Mouse (Mus musculus) midbrain, embryonic 14.5 days (tissue): ENCODE measurements around the gene Arl8a. TPM values are rescaled to one million over a fixed set of nuclear protein-coding genes. Genes with fewer than 3 reads are reported as not detected.

Experiments
- polyA plus RNA-seq: library from polyadenylated mRNA; unstranded; fragments of >200 nt; fragmentation: Nextera tagmentation; extraction: Ambion mirVana; gene quantifications from 2 replicates; pipeline ENCODE4 v1.2.1, GENCODE M21; 2014

Arl8a gene
- polyA plus RNA-seq, 1 experiment from 2014 or later, result 322 TPM

Other genes with a start within 250 kb of the Arl8a start
- 10.5 and 14.5 TPM in 2 replicates for gene Ppp1r12b, start 190.9 kb upstream of the Arl8a start, polyA plus RNA-seq
- 9.0 and 11.7 TPM in 2 replicates for gene Ube2t, start 184.3 kb upstream of the Arl8a start, polyA plus RNA-seq
- 0.87 and 0.98 TPM in 2 replicates for gene Lgr6, start 41.5 kb upstream of the Arl8a start, polyA plus RNA-seq
- gene Ptpn7, start 14.1 kb upstream of the Arl8a start, polyA plus RNA-seq, result 0.27 and 0.62 TPM in 2 replicates
- gene Gpr37l1, start 20.9 kb downstream of the Arl8a start, polyA plus RNA-seq, result 0.30 and 0.34 TPM in 2 replicates
- gene Elf3, start 111.7 kb downstream of the Arl8a start, polyA plus RNA-seq, result 0.15 and 0.25 TPM in 2 replicates
- 74.3 and 91.6 TPM in 2 replicates for gene Rnpep, start 137.3 kb downstream of the Arl8a start, polyA plus RNA-seq
- gene Timm17a, start 167.0 kb downstream of the Arl8a start, polyA plus RNA-seq, result 136 and 154 TPM in 2 replicates
- 0.20 and 0.34 TPM in 2 replicates for gene Lmod1, start 178.0 kb downstream of the Arl8a start, polyA plus RNA-seq
- 59.3 and 93.6 TPM in 2 replicates for gene Shisa4, start 228.4 kb downstream of the Arl8a start, polyA plus RNA-seq